Mouse (Mus musculus) c-Kit-positive CD71-positive TER-119-negative erythroid progenitor cells, embryonic 14.5 days (primary cell): ENCODE results near the gene Pxmp4.

Source experiments
- DNase-seq: peaks from one replicate; pipeline ENCODE4 v3.0.0-alpha.2; 2013; ENCODE audit warnings: low read depth

Gene Pxmp4

DNA sequence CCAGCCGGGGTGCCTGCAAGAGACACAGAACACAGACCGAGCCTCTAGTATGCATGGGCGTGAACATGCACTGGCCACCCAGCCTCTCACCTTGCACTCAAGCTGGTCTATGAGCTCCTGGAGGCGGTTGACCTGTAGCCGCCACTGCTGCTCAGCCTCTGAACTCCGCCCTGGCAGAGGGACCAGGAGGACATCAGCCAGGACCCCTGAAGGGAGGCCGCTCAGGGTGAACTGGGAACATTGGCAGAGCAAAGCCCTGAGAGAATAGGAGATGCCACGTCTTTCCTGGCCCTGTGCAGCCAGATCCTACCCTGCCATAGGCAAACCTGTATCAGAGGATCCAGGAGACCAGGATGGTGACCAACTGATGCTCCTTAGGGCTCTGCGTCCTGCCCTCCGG lies 56.8 kb downstream of the Pxmp4 start, which contains the start of gene 1700003F12Rik:
Gene 1700003F12Rik (plus strand): TSS at position 375 of the 400 bp plus-strand sequence.
- DNase-seq: no peak

DNA sequence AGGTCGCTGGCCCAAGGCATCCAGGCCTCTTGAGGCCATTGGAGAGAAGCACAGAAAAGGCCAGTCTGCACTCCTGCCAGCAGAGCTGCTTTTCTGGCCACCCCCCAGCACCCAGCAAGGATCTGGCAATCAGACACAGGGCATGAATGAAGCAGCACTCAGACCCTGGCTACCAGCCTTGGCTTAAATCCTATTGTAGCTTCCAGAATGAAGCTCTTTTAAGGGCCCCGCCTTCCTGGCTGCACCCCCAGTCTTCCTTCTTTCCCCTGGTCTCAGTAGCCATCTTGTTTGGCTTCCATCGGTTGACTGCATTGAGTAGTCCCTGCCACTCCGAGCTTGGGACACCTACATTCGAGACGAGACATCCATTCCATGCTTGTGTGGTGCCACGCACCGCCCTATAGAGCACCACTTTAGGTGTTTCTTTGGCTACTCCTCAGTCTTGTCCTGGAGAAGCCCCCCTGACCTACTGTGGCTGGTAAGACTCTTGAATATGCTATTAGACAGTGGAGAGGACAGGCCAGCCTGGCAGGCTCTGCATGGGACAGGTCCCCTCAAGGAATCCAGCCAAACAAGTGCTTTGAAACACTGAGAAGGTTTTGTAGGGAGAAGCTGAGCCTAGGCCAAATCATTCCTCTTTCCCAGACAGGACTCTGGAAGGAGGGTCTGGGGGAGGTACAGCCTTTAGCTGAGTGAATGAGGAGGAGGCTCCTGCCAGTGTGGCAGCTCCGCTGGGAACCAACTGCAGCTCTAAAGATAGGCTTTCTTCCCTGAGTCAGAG lies 59.8 kb downstream of the Pxmp4 start:
- DNase-seq: no peak

DNA sequence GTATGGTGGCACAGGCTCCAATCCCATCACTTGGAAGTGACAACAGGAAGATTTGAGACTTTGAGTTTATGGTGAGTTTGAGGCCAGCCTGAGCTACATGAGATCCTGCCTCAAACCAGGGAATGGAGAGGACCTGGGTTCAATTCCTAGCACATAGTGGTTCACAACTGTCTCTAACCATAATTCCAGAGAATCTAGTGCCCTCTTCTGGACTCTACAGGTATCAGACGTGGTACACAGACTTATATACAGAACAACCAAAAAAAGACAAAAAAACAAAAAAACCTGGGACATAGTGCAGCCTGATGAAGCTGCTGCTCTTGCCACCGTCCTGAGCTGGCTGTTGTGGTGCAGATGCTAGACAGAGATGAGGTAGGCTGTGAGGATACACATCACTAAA lies 61.9 kb downstream of the Pxmp4 start:
- DNase-seq: no peak

GRCm38 (mm10) chr2:154539720-154540119 lies 63.8 kb downstream of the Pxmp4 start:
- no peak for DNase-seq

GRCm38 (mm10) chr2:154538710-154539109 lies 64.8 kb downstream of the Pxmp4 start:
- DNase-seq: no peak

- no peak for DNase-seq
These were observed 65.2 kb downstream of the Pxmp4 start for GRCm38 (mm10) chr2:154538310-154538709.
